Mouse (Mus musculus): ENCODE results near the gene Epb41l5.

GRCm38 (mm10) chr1:119630428-119630827 lies 18.4 kb downstream of the Epb41l5 start:
- no peak for TF ChIP-seq GATA1 (IDR thresholded peaks at IDR 0.05; ENCODE audit: low read length)
- TF ChIP-seq TAL1 (IDR thresholded peaks at IDR 0.05; ENCODE audit: low read length): no peak

All from erythroblast, embryonic 14.5 days (primary cell).